Mouse (Mus musculus) embryonic facial prominence, embryonic 12.5 days (tissue): ENCODE measurements around the gene Cgnl1. TPM values are rescaled to one million over a fixed set of nuclear protein-coding genes. Genes with fewer than 3 reads are reported as not detected.

Experiments
- ATAC-seq: fragments of 200-750 bp; cut with Nextera tagmentation; 2 replicates; pipeline ENCODE4 v1.8.0; 2017; ENCODE audit not compliant: insufficient number of reproducible peaks, insufficient read depth, low FRiP score, low TSS enrichment
- H3K27ac ChIP-seq: fragments of 300-500 bp; sonication (generic); 2 replicates; pipeline ENCODE4 v1.5.1; 2016; ENCODE audit warnings: mild to moderate bottlenecking
- H3K27me3 ChIP-seq: fragments of 300-500 bp; sonication (generic); 2 replicates; pipeline ENCODE4 v1.6.1; 2016; ENCODE audit warnings: mild to moderate bottlenecking, moderate library complexity
- H3K36me3 ChIP-seq: fragments of 300-500 bp; sonication (generic); 2 replicates; pipeline ENCODE4 v1.6.1; 2016; ENCODE audit warnings: mild to moderate bottlenecking
- H3K4me1 ChIP-seq: fragments of 300-500 bp; sonication (generic); 2 replicates; pipeline ENCODE4 v1.6.1; 2016
- H3K4me2 ChIP-seq: fragments of 300-500 bp; sonication (generic); replicated peaks from 2 replicates; pipeline ENCODE4 v1.6.1; 2016; ENCODE audit warnings: mild to moderate bottlenecking, moderate library complexity
- H3K4me3 ChIP-seq: fragments of 300-500 bp; sonication (generic); 2 replicates; pipeline ENCODE4 v1.5.1; 2016; ENCODE audit warnings: mild to moderate bottlenecking
- H3K9ac ChIP-seq: fragments of 300-500 bp; sonication (generic); 2 replicates; pipeline ENCODE4 v1.6.1; 2016; ENCODE audit warnings: mild to moderate bottlenecking, moderate library complexity
- H3K9me3 ChIP-seq: fragments of 300-500 bp; sonication (generic); 2 replicates; pipeline ENCODE4 v1.6.1; 2016; ENCODE audit warnings: mild to moderate bottlenecking, moderate library complexity
- WGBS: fragments of 180-500 bp; shearing (Covaris S2); methylation state at CpG from one replicate; pipeline ENCODE4 v1.1.7; 2016; 5-methylcytosine and 5-hydroxymethylcytosine counted together
- polyA plus RNA-seq: library from polyadenylated mRNA; unstranded; fragments of >200 nt; fragmentation: Nextera tagmentation; extraction: Ambion mirVana; gene quantifications from 2 replicates; pipeline ENCODE4 v1.2.1, GENCODE M21; 2016

Cgnl1 gene
- polyA plus RNA-seq, 1 experiment from 2014 or later, result 9.6 TPM

GRCm38 (mm10) chr9:71667616-71668015 is 103.8 kb downstream of the Cgnl1 start:
- WGBS, result 56% methylated on average over 5 of the region's 5 CpGs
- Histone ChIP-seq H3K4me1 (peaks cover 9% of the 10 kb centered on the region), H3K9ac (no peak overlapping the region), H3K36me3 (no peaks in the 10 kb centered on the region), H3K27me3 (no peaks in the 10 kb centered on the region), H3K27ac (no peak overlapping the region), H3K4me3 (no peak overlapping the region), H3K4me2 (no peak overlapping the region), H3K9me3 (no peaks in the 10 kb centered on the region)
- ATAC-seq, result no peak

GRCm38 (mm10) chr9:71666432-71666831 is 105.0 kb downstream of the Cgnl1 start:
- Histone ChIP-seq H3K4me2 (no peak overlapping the region), H3K9me3 (no peaks in the 10 kb centered on the region), H3K27me3 (no peaks in the 10 kb centered on the region), H3K9ac (no peak overlapping the region), H3K4me3 (no peak overlapping the region), H3K36me3 (no peaks in the 10 kb centered on the region), H3K27ac (0 out of 2 replicates have a peak overlapping the region, but pooled peaks have one; percentile 46), H3K4me1 (peaks cover 11% of the 10 kb centered on the region)
- WGBS, result 64% methylated on average over 6 of the region's 6 CpGs
- ATAC-seq, result no peak

GRCm38 (mm10) chr9:71665493-71665892 is 105.9 kb downstream of the Cgnl1 start:
- no peaks in the 10 kb centered on the region for H3K27me3 ChIP-seq
- 90% methylated on average over 3 of the region's 3 CpGs for WGBS
- no peak overlapping the region for H3K27ac ChIP-seq
- H3K4me1 ChIP-seq, result peaks cover 16% of the 10 kb centered on the region
- no peak overlapping the region for H3K4me3 ChIP-seq
- H3K4me2 ChIP-seq, result no peak overlapping the region
- ATAC-seq, result no peak
- no peaks in the 10 kb centered on the region for H3K9me3 ChIP-seq
- no peak overlapping the region for H3K9ac ChIP-seq
- no peaks in the 10 kb centered on the region for H3K36me3 ChIP-seq

- Histone ChIP-seq H3K4me3 (no peak overlapping the region), H3K4me2 (no peak overlapping the region), H3K9ac (no peak overlapping the region), H3K27ac (no peak overlapping the region), H3K36me3 (no peaks in the 10 kb centered on the region), H3K27me3 (no peaks in the 10 kb centered on the region), H3K9me3 (no peaks in the 10 kb centered on the region), H3K4me1 (peaks cover 20% of the 10 kb centered on the region)
- no peak for ATAC-seq
- 90% methylated on average over 3 of the region's 3 CpGs for WGBS
Measured at GRCm38 (mm10) chr9:71664855-71665254, 106.5 kb downstream of the Cgnl1 start.

GRCm38 (mm10) chr9:71663421-71664217 is 107.8 kb downstream of the Cgnl1 start:
- Histone ChIP-seq H3K36me3 (no peaks in the 10 kb centered on the region), H3K9me3 (no peaks in the 10 kb centered on the region), H3K27ac (no peak overlapping the region), H3K9ac (no peak overlapping the region), H3K27me3 (no peaks in the 10 kb centered on the region), H3K4me3 (no peak overlapping the region), H3K4me2 (no peak overlapping the region), H3K4me1 (peaks cover 20% of the 10 kb centered on the region)
- no peak for ATAC-seq
- 77% methylated on average over 11 of the region's 11 CpGs for WGBS

GRCm38 (mm10) chr9:71660540-71660939 is 110.9 kb downstream of the Cgnl1 start:
- Histone ChIP-seq H3K36me3 (no peaks in the 10 kb centered on the region), H3K27ac (peak overlapping the region; percentile 61; the same call in 1 of the 2 replicates), H3K9ac (no peak overlapping the region), H3K27me3 (no peaks in the 10 kb centered on the region), H3K4me2 (no peak overlapping the region), H3K9me3 (no peaks in the 10 kb centered on the region), H3K4me3 (no peak overlapping the region), H3K4me1 (peaks cover 11% of the 10 kb centered on the region)
- 43% methylated on average over 9 of the region's 9 CpGs for whole genome bisulfite sequencing
- ATAC-seq, result no peak

- Histone ChIP-seq H3K36me3 (no peaks in the 10 kb centered on the region), H3K4me1 (peaks cover 11% of the 10 kb centered on the region), H3K9me3 (no peaks in the 10 kb centered on the region), H3K4me3 (no peak overlapping the region), H3K9ac (no peak overlapping the region), H3K27ac (peak overlapping the region; percentile 61; the same call in 1 of the 2 replicates), H3K4me2 (no peak overlapping the region), H3K27me3 (no peaks in the 10 kb centered on the region)
- ATAC-seq, result no peak
- WGBS, result 65% methylated on average over 5 of the region's 5 CpGs
Measured at GRCm38 (mm10) chr9:71659681-71660080, 111.7 kb downstream of the Cgnl1 start.

GRCm38 (mm10) chr9:71657199-71657598 is 114.2 kb downstream of the Cgnl1 start:
- Histone ChIP-seq H3K9me3 (no peaks in the 10 kb centered on the region), H3K27ac (no peak overlapping the region), H3K4me1 (peaks cover 11% of the 10 kb centered on the region), H3K4me3 (no peak overlapping the region), H3K36me3 (no peaks in the 10 kb centered on the region), H3K9ac (no peak overlapping the region), H3K27me3 (no peaks in the 10 kb centered on the region), H3K4me2 (no peak overlapping the region)
- 89% methylated on average over 1 of the region's 1 CpGs for WGBS
- ATAC-seq, result no peak

GRCm38 (mm10) chr9:71654861-71655260 is 116.5 kb downstream of the Cgnl1 start:
- Histone ChIP-seq H3K4me3 (no peak overlapping the region), H3K9me3 (no peaks in the 10 kb centered on the region), H3K27me3 (no peaks in the 10 kb centered on the region), H3K9ac (no peak overlapping the region), H3K4me2 (no peak overlapping the region), H3K4me1 (no peaks in the 10 kb centered on the region), H3K36me3 (no peaks in the 10 kb centered on the region), H3K27ac (no peak overlapping the region)
- WGBS, result 74% methylated on average over 3 of the region's 3 CpGs
- no peak for ATAC-seq

GRCm38 (mm10) chr9:71646115-71646514 is 125.3 kb downstream of the Cgnl1 start:
- Histone ChIP-seq H3K4me3 (no peak overlapping the region), H3K9ac (no peak overlapping the region), H3K27me3 (no peaks in the 10 kb centered on the region), H3K4me1 (0 out of 2 replicates have a peak, but pooled peaks cover 2% of the 10 kb centered on the region), H3K36me3 (no peaks in the 10 kb centered on the region), H3K9me3 (no peaks in the 10 kb centered on the region), H3K27ac (no peak overlapping the region), H3K4me2 (no peak overlapping the region)
- ATAC-seq, result no peak
- WGBS, result 35% methylated on average over 6 of the region's 6 CpGs

GRCm38 (mm10) chr9:71643611-71644010 is 127.8 kb downstream of the Cgnl1 start:
- Histone ChIP-seq H3K4me2 (no peak overlapping the region), H3K36me3 (no peaks in the 10 kb centered on the region), H3K9ac (no peak overlapping the region), H3K4me1 (0 out of 2 replicates have a peak, but pooled peaks cover 2% of the 10 kb centered on the region), H3K4me3 (no peak overlapping the region), H3K27ac (no peak overlapping the region), H3K27me3 (no peaks in the 10 kb centered on the region), H3K9me3 (no peaks in the 10 kb centered on the region)
- WGBS, result 92% methylated on average over 4 of the region's 4 CpGs
- no peak for ATAC-seq

GRCm38 (mm10) chr9:71642270-71642669 is 129.1 kb downstream of the Cgnl1 start:
- no peak overlapping the region for H3K27ac ChIP-seq
- 92% methylated on average over 3 of the region's 3 CpGs for WGBS
- no peak overlapping the region for H3K4me2 ChIP-seq
- no peak for ATAC-seq
- no peaks in the 10 kb centered on the region for H3K36me3 ChIP-seq
- H3K4me3 ChIP-seq, result no peak overlapping the region
- no peaks in the 10 kb centered on the region for H3K27me3 ChIP-seq
- H3K9me3 ChIP-seq, result no peaks in the 10 kb centered on the region
- H3K4me1 ChIP-seq, result no peaks in the 10 kb centered on the region
- no peak overlapping the region for H3K9ac ChIP-seq
